31 mouse cellular contexts compared by ENCODE assay signal in genomic region chr1:102735392-102735791, GRCm38 (mm10).
"Had no signal": no experiment of that assay in that cellular context is flagged by ENCODE, and none has a peak within 500 bp of the region (broad histone marks: within the 10 kb centered on the region; RNA-seq: fewer than 3 reads in every experiment).

No protein-coding gene starts in this region.

- H3K27me3 ChIP-seq: limb, embryonic 12.5 days; limb, embryonic 13.5 days; limb, embryonic 15.5 days; liver, embryonic 12.5 days; liver, embryonic 13.5 days; liver, embryonic 15.5 days; lung, embryonic 15.5 days; megakaryocyte, embryonic 14.5 days; midbrain, embryonic 12.5 days; midbrain, embryonic 13.5 days; midbrain, embryonic 15.5 days had no signal

- H3K4me1 ChIP-seq: limb, embryonic 10.5 days; limb, embryonic 12.5 days; limb, embryonic 13.5 days; limb, embryonic 15.5 days; liver, embryonic 12.5 days; liver, embryonic 13.5 days; liver, embryonic 15.5 days; lung, embryonic 15.5 days; megakaryocyte, embryonic 14.5 days; midbrain, embryonic 10.5 days; midbrain, embryonic 12.5 days; midbrain, embryonic 13.5 days; midbrain, embryonic 15.5 days had no signal

- DNase-seq: left cerebral cortex, postnatal 4 days; liver, embryonic 13.5 days; liver, postnatal 0 days; lung, adult 18-20 months; lung, adult 2 months; lung, embryonic 14.5 days; lung, postnatal 10 days; lung, postnatal 14 days; lung, postnatal 36 days; lung, postnatal 4 days; midbrain, embryonic 14.5 days had no signal

- H3K4me2 ChIP-seq: limb, embryonic 12.5 days; limb, embryonic 13.5 days; limb, embryonic 15.5 days; liver, embryonic 11.5 days; liver, embryonic 12.5 days; liver, embryonic 13.5 days; liver, embryonic 15.5 days; lung, embryonic 14.5 days; lung, embryonic 15.5 days; midbrain, embryonic 11.5 days; midbrain, embryonic 12.5 days; midbrain, embryonic 13.5 days; midbrain, embryonic 15.5 days had no signal

- H3K9me3 ChIP-seq: limb, embryonic 10.5 days; limb, embryonic 12.5 days; limb, embryonic 13.5 days; limb, embryonic 15.5 days; liver, embryonic 12.5 days; liver, embryonic 13.5 days; liver, embryonic 15.5 days; megakaryocyte, embryonic 14.5 days; midbrain, embryonic 10.5 days; midbrain, embryonic 12.5 days; midbrain, embryonic 13.5 days; midbrain, embryonic 15.5 days had no signal

- H3K9ac ChIP-seq: limb, embryonic 12.5 days; limb, embryonic 13.5 days; limb, embryonic 15.5 days; liver, embryonic 12.5 days; liver, embryonic 13.5 days; liver, embryonic 14.5 days; liver, embryonic 15.5 days; liver, postnatal 0 days; lung, embryonic 14.5 days; lung, embryonic 15.5 days; midbrain, embryonic 12.5 days; midbrain, embryonic 13.5 days; midbrain, embryonic 15.5 days had no signal

- ATAC-seq: liver, embryonic 12.5 days; liver, postnatal 0 days; lung, postnatal 0 days; midbrain, embryonic 13.5 days; midbrain, embryonic 15.5 days; midbrain, embryonic 16.5 days had no signal

- H3K36me3 ChIP-seq: limb, embryonic 10.5 days; limb, embryonic 12.5 days; limb, embryonic 13.5 days; limb, embryonic 15.5 days; liver, embryonic 12.5 days; liver, embryonic 13.5 days; liver, embryonic 15.5 days; lung, embryonic 15.5 days; midbrain, embryonic 10.5 days; midbrain, embryonic 12.5 days; midbrain, embryonic 13.5 days; midbrain, embryonic 15.5 days had no signal

- H3K27ac ChIP-seq: left cerebral cortex, adult 2 months; limb, embryonic 10.5 days; limb, embryonic 12.5 days; limb, embryonic 13.5 days; limb, embryonic 15.5 days; liver, embryonic 12.5 days; liver, embryonic 13.5 days; liver, embryonic 14.5 days; liver, embryonic 15.5 days; lung, embryonic 15.5 days; macrophage; midbrain, embryonic 10.5 days; midbrain, embryonic 12.5 days; midbrain, embryonic 13.5 days; midbrain, embryonic 15.5 days had no signal

- H3K4me3 ChIP-seq: left cerebral cortex, adult 2 months; limb, embryonic 10.5 days; limb, embryonic 12.5 days; limb, embryonic 13.5 days; limb, embryonic 15.5 days; liver, embryonic 12.5 days; liver, embryonic 13.5 days; liver, embryonic 15.5 days; lung, embryonic 15.5 days; megakaryocyte, embryonic 14.5 days; midbrain, embryonic 10.5 days; midbrain, embryonic 12.5 days; midbrain, embryonic 13.5 days; midbrain, embryonic 15.5 days; myocyte had no signal
